Mouse (Mus musculus): ENCODE data around the gene Fmo2. TPM values are rescaled to one million over a fixed set of nuclear protein-coding genes. Genes with fewer than 3 reads are reported as not detected.

Fmo2 gene
- total RNA-seq, 2 experiments from 2014 or later, result 0.66 to 1.7 TPM

DNA sequence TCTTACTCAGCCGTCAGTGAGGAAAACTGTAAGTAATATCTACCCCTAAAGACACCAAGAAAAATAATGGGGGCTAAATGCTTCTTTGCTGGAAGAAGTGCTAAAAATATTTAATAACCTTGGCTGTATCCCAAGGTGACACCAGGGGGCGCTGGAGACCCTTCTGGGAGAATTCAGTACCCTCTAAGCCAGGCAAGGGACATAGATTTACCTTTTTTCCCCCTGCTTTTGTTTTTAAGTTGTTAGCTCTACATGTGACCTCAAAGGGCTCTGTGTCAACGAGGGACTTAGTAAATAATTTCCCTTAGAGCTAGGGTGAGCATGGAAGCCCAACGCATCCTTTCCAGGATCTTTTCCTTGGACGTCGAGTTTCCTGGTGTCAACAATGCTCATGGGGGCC lies 2.6 kb downstream of the Fmo2 start:
- intact Hi-C loops (cut with DNase I), result loop anchor here (1.0 to 5.0 kb wide), 2 partner anchors 161 to 174 kb away; no protein-coding TSS in a partner anchor
- DNase-seq (ENCODE audit: low spot score in 2 of 2), result peak; percentile 22 to 79

DNA sequence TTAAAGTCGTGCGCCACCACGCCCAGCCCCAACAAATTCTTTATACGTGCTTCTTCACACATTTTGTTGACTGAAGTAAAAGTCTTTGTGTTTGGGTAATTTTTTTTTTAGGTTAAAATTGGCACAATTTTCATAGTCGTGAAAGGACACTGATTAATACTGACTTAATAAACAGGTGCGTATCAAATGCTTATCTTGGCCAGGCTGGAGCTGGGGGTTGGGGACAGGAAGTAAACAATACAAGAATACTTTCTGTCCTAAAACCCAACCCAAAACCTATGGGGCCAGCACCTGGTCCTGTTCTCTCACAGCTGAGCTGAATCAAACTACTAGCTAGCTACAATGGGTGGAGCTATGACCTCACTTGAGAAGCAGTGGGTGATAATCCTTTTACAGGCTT lies 5.5 kb downstream of the Fmo2 start:
- DNase-seq (ENCODE audit: low spot score in 2 of 2), result no peak
- intact Hi-C loops (cut with DNase I), result no loop called here

DNA sequence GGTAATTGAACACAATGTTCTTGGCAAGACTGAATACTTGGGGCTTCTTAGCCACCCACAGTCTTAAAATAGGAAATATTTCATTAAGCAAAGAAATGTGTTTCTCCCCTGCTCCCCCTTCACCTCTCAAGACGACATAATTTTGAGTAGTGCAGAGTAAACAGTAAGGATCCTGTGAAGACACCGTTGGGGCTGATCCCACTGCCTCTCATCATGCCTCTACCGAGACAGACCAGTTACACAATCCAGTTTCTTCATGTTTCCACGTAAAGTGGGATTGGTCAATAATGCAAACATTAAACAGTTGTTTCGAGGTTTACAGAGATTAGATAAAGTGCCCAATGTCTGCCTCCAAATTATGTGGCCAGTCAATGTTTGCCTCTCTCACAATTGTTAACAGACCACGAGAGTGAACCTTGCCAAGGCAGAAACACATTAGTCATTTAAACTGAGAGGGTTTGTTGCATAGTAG lies 6.5 kb downstream of the Fmo2 start:
- DNase-seq (ENCODE audit: low spot score in 2 of 2), result no peak
- intact Hi-C loops (cut with DNase I), result no loop called here

DNA sequence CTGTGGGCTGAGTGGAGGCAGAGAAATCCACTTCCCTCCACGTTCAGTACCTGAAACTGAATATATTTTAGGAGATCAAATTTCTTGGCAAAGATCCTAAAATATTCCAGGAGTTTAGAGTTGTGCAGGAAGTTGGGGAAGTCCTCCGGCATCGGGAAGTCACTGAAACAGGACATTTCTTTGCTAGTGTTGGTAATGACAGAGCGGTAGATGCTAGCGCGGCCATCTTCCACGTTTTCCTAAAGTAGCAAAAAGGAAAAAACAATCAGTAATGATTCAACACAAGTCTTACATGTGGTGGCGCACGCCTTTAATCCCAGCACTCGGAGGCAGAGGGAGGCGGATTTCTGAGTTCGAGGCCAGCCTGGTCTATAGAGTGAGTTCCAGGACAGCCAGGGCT lies 9.9 kb downstream of the Fmo2 start:
- DNase-seq (ENCODE audit: low spot score in 2 of 2), result no peak
- intact Hi-C loops (cut with DNase I), result no loop called here

DNA sequence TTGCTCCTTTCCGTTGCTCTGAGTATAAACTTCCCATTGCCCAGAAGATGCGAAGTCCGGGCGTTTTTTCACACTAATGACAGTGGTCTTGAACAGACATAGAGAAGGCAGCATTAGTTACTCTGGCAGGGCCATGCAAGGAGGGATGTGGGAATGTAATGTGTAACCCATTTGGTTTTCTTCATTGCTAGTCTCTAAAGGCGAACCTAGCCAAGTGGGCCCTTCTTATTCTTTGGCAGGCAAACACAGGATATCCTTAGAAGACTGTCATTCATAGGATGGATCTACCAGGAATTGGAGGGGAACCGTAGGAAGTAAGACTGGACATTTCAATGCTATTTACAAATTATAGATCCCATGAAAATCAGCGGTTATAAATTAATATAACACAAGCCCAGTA lies 10.9 kb downstream of the Fmo2 start:
- DNase-seq (ENCODE audit: low spot score in 2 of 2), result no peak
- intact Hi-C loops (cut with DNase I), result no loop called here

DNA sequence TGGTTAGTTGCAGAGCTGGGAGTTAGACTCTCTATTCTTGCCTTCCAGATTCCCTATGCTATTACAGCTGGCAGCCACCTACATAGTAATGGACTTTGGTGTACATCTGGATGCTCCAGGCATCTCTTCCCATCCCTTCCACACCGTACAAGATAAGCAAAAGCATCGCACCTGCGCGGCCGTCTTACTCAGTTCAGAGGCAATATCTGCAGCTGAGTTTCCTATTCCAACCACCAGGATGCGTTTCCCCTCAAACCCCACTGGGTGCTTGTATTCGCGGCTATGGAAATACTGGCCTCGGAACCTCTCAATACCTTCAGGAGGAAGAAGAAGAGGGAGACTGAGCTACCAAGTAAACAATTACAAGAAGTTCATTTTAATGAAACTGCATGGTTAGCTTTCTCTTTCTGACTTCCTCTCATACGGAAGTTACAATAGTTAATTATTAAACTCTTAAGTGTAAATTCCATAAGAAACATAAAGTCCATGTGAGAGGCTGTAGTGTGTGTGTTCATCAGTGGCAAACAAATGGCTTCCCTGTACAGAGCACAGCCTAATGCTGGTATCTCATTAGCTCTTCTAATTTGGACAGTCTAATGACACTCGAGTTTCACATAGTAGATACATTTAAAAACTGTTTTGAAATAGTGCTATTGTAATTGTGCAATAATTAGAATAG lies 12.2 kb downstream of the Fmo2 start:
- intact Hi-C loops (cut with DNase I), result no loop called here
- DNase-seq (ENCODE audit: low spot score in 2 of 2), result no peak

DNA sequence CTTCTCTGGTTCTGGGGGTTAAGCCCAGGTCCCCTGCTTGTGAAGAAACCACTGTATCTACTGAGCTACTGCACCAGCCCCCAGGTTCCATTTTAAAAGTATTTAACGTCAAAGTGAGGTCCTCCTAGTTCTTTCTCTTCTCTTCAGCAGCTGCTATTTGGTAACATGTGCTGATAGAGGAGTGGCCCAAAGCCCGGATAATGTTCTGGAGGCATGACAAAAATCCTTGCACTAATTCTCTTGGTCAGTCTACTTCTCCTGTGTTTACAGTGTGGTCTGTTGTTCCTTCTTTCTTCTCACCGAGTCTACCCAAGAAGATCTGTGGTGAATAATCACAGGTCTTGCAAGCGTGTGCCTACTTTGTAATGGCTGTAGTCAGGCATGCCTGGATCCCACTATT lies 15.8 kb downstream of the Fmo2 start:
- no peak for DNase-seq (ENCODE audit: low spot score in 2 of 2)
- intact Hi-C loops (cut with DNase I), result no loop called here

DNA sequence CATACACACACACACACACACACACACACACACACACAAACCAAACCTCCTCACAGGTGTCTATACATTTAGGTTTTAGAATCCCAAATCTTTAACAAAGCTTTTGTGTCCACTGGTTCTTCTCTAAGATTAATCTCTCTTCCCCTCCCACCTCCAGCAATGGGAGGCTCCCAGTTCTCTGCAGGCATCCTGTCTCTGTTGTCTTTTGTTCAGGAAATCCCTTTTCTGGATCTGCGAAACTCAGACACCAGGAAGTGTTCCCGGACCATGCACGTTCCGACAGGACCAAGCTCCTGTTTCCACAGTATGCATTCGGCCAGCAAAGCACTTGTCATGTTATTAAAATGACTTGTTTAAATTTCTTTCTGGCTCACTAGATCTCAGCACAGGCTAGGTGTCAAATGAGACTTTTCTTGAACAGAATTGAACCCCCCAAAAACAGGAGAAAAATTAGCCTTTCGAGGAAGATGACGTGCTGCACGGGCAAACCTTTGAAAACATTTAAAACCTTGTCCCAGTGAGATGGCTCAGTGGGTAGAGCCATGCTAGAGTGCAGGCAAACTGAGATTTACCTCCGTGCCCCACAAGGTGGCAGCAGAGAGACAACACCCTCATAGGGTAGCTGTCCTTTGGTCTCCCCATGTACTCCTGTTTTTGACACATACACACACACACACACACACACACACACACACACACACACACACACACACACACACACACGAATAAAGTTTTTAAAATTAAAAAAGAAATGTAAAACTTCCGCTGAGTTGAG lies 18.7 kb downstream of the Fmo2 start:
- peak; percentile 25 to 52 for DNase-seq (ENCODE audit: low spot score in 2 of 2)
- intact Hi-C loops (cut with DNase I), result no loop called here

DNA sequence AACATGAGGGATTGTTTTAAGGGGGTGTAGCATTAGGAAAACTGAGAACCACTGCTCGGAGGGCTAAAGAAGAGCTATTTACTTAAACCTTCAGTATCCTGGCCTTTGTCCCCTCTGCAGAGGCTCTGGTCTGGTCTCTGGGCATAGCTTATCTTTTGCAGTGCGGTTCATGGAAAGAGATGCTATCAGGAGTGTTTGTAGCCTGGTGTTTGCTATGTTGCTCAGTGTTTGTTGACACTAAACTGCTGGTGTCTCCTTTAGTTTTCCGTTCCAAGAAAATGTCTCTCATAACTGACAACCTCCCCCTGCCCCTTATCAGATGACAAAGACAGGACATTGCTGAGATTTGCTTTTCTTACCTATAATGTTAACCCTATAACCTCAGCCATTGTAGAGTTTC lies 23.4 kb downstream of the Fmo2 start:
- no peak for DNase-seq (ENCODE audit: low spot score in 2 of 2)
- intact Hi-C loops (cut with DNase I), result no loop called here

DNA sequence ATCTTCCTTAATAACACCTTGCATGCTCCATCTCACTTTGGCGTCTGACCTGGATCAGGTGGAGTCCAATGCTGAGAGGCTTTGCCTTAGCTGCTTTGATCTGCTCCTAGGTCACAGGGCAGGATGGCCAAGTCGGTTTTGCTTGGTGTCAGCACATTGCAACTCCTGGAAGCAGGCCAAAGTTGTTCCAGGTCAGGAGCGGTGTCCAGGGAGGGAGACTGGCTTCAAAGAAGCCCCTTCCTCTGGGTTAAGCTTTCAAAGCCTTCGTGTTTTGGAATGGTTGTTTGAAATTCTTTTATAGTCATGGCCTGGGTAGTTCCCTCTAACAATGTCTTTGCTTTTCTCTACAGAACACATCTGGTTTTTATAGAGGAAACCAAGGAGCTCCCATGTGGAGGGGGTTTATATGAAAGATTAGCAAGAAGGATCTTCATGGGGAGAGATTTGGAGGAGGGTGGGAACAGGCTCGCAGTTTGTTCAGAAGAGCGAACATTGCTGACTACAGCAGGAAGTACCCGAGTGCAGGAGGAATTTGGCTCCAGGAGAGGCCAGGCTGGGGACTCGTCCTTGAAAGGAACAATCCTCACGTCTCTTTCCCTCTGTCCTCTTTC lies 26.7 kb downstream of the Fmo2 start:
- no peak for DNase-seq (ENCODE audit: low spot score in 2 of 2)
- intact Hi-C loops (cut with DNase I), result no loop called here

DNA sequence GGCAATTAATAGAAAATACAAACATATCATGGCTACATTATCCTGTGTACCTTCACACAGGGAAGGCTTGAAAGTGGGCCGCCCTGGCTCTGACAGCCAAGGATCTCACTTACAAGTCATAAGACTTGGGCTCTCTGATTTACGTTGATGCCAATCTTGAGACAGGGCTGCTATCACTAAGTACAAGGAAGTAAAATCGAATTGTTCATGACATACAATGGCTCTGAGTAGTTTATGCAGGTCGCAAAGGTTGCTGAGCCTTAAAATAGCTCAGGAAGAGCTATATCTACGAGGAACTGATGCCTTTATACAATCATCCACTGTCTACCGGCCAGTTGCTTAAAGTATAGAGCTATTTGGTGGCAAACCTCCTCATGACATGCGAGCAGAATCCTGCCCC lies 27.5 kb downstream of the Fmo2 start:
- intact Hi-C loops (cut with DNase I), result no loop called here
- DNase-seq (ENCODE audit: low spot score in 2 of 2), result no peak

DNA sequence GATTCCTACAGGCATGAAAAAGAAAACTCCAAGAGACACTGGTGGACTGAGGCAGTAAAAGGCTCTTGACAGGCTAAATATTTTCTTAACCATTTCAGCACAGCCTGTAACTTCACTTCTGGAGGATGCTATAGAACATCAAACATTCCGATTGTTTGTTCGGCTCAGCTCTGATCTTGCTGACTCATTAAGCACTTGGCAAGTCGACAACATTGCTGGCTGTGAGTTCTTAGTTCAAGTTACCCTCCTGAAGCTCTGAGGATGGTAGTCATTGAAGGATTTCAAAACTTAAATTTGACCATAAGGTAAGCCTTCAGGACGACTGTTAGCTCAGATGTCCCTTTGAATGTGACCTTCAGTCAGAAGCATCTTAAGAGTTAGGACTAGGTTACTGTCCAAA lies 31.1 kb downstream of the Fmo2 start:
- no peak for DNase-seq (ENCODE audit: low spot score in 2 of 2)
- intact Hi-C loops (cut with DNase I), result no loop called here

DNA sequence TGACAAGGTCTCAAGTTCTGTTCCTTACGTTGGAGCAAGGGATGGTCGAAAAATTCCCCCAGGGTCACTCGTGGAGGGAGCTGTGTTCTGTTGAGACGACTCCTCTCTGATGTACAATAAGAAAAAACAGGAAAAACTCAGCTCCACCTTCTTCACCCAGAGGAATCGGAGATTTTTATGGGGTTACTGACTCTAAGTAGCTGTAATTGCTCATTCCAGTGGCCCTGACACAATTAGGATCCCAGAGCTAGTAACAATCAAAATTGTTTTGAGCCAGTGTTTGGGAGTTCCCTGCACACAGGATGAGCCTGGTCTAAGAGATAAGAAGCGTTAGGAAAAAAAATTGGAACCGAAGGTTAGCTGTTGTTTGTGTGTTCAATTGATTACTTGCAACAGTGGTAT lies 32.2 kb downstream of the Fmo2 start, which contains the start of gene Fmo1:
Gene Fmo1 (minus strand): TSS at position 331 of the 402 bp plus-strand sequence.
- DNase-seq (ENCODE audit: low spot score in 2 of 2), result no peak
- intact Hi-C loops (cut with DNase I), result no loop called here

DNA sequence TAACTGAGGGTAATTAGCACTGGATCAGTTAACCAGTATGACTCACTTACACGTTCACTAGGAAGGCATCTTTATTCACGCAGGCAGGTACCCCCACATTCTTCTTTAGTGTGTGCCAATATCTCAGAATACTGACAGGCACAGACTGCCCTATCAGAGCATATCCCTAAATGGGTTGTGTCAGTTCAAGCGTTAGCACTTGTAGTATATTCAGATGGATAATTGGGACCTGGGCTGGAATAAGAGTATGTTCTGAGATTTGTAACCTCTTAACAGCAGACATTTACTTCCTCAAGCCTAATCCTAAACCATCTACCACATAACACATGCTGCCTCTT lies 33.1 kb downstream of the Fmo2 start:
- intact Hi-C loops (cut with DNase I), result no loop called here
- DNase-seq (ENCODE audit: low spot score in 2 of 2), result no peak

DNA sequence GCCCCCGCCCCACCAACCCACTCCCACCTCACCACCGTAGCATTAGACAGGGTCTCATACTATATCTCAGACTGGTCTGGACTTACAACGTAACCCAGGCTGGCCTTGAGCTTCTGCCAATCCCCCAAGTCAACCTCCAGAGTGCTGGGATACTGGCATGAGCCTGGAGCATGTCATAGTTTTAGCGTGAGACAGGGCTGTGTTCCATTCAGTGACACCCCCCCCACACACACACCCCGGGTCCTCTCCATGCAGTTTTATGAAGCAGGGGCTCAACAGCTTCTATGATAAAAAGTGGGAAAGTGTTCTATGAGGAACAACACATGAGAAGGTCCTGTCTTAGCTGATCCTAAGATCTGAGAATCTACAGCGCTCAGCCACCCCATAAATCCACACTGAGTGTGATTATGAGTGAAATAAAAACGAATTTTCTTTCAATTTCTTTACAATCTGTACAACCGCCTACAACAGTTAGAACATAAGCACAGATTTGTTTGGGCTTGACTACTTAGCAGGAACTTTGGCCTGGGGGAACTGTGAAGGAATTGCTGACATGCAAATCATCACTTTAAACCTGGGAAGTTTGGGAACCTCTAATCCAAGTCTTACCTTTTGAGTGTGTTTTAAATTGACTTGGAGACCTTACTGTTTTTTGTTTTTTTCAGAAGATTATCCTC lies 33.6 kb downstream of the Fmo2 start:
- intact Hi-C loops (cut with DNase I), result no loop called here
- no peak for DNase-seq (ENCODE audit: low spot score in 2 of 2)

DNA sequence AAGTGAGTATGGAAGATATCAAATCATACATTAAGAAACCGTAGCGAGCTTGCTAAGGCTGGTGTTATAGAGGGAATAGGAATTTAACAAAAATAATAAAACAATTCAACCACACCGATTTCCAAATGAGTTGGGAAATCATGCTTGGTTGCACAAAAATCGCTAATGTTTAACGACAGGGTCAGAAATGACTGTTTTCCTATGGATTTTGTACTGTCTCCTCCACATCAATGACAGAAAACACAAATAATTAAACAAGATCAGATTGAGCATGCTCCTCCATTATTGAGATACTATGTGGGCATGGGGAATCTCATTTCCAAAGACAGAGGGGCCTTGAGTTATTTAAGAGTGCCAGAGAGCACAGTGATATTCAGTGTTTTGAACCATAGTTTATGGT lies 34.2 kb downstream of the Fmo2 start:
- no peak for DNase-seq (ENCODE audit: low spot score in 2 of 2)
- intact Hi-C loops (cut with DNase I), result no loop called here

DNA sequence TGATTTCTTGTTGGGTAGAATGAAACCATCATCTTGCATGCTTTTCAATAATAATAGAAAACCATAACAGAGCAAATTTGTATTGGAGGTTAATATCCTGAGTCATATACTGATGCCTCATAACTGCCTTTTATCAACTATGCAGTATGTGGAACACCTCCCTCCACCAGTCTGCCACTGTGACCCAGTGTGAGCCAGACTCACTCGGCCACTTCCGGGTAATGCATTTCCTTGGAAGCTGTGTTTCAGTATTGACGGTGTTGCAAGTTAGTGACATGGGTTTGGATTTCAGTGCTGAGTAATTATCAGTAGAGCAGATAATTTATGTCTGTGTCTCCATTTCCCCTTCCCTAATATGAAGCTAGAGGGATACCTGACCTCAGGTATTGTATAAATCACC lies 34.9 kb downstream of the Fmo2 start:
- intact Hi-C loops (cut with DNase I), result no loop called here
- DNase-seq (ENCODE audit: low spot score in 2 of 2), result no peak

DNA sequence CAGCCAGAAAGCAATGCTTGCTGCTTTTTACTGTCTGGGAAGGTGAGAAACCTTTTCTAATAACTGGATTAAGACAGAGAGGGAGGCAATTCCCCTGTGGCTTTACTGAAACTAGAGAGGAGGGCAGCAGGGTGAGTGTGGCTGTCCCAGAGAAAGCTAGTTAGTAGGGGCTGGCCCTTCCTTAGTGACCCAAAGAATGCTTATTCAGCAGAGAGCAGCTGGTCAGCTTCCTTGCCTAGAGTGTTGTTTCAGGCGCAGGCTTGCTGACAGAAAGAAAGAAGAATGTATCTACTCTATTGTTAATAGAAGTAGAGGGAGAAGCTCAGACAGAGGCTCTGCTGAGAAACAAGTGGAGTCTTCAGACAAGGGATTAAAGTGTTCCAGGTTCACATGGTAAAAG lies 36.2 kb downstream of the Fmo2 start:
- no peak for DNase-seq (ENCODE audit: low spot score in 2 of 2)
- intact Hi-C loops (cut with DNase I), result no loop called here

DNA sequence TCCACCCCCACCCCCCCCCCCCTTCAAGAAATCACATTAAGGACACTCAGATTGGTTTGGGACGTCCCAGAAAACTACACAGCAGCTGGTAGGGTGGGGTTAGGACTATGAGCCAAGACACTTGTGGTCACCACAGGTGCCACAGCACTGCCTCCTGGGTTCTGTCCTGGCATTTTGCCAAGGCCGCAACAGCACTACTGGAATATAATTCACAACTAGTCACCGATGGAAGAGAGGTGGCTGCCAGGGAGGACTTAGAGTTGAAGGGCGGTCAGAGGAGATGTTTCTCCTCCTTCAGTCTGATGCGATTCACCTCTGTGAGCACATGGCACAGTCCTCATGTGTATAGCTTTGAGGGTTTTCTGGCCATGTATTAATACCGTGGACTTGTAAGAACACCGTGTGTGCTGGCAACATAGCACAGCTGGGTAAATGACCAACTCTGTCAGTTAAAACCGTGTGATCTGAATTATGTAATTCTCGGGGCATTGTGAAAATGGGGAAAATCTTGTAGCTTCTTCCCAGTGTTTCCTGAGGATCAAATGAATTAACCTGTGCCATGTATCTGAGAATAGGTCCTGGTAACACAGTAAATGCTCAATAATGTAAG lies 38.4 kb downstream of the Fmo2 start:
- DNase-seq (ENCODE audit: low spot score in 2 of 2), result no peak
- intact Hi-C loops (cut with DNase I), result no loop called here

DNA sequence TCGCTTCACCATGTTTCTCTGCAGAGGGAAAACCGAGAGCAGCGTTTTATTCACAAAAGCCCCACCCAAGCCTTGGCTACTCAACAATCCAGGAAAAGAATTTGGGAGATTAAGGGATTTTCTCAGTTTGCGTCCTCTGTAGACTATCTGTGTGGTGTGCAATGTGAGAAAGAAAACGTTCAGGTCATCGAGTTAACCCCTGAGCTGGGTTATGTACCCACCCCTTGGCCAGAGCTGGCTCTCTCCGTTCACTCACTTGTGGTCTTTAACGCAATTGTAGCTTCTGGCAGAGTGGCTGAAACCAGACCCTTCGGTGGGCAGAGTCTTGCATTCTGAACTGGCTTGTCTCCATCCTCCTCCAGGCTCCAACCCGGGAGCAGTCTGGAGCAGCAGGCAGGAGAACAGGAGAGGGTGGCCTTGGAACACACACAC lies 39.0 kb downstream of the Fmo2 start:
- DNase-seq (ENCODE audit: low spot score in 2 of 2), result no peak
- intact Hi-C loops (cut with DNase I), result no loop called here
